Mouse (Mus musculus): ENCODE measurements around the gene Tspan3. TPM values are rescaled to one million over a fixed set of nuclear protein-coding genes. Genes with fewer than 3 reads are reported as not detected.

Gene Tspan3
- 241 and 311 TPM in 2 replicates for polyA plus RNA-seq (2012; rRNA removed)

DNA sequence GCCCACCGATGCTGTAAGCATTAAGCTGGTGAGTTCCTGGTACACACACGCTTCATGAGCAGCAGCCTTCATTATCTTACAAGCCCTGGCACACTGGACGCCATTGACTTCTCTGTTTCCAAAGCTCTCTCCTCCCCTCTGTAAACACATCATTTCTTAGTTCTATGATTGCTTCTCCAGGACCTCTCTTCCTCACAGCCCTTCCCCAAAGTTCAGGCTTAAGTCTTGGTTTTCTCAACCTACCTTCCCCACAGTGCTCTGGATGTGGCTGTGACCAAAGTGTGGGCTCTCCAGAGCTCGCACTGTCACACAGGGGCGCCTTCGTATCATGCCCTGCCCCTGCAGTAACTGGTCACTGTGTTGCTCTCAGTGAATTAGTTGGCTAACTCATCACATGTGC, at the start of gene Tspan3:
TSS of gene Tspan3 (minus strand) at position 101 of the 400 bp plus-strand sequence.

DNA sequence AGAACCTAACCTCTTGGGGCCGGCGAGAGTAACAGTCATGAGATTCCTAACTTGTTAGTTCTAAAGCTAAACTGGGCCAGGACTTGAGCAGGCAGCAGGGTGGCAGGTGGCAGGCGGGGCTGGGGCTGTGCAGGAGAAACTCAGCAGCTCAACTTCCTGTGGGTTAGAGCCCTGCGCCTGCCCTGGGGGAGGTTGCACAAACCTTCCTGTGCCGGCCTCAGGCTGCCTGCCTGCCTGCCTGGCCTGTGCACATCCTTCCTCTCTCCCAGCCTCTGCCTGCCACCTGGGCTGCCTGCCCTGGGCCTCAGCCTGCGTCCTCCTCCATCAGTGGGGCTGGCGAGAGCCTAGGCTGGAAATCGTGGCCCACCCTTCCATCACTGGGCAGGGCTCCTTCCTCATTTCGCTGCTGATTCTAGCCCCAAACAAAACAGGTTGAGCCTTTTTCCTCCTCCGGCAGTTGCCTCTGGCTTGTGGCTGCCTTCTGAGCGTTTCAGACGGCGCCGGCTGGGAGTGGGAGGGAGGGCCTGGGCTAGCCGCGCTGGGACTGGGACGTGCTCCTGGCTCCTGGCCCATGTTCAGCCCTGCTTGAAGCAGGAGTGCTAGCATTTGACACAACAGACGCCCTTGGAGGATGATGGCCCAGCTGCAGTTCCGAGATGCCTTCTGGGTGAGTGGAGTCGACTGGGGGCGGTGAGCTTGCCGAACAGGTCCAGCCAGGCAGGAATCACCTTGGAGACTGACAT, 75.3 kb downstream of the Tspan3 start, which contains the start of gene Pstpip1:
TSS of gene Pstpip1 (plus strand) at position 185 of the 743 bp plus-strand sequence.

Other genes starting within 250 kb of the Tspan3 start
- gene Scaper, start 227.4 kb downstream of the Tspan3 start, polyA plus RNA-seq (2012; rRNA removed) = 7.4 and 8.7 TPM in 2 replicates
- not detected in 2 replicates for gene 4930563M21Rik, start 154.9 kb downstream of the Tspan3 start, polyA plus RNA-seq (2012; rRNA removed)
- 169 and 179 TPM in 2 replicates for gene Rcn2, start 123.6 kb downstream of the Tspan3 start, polyA plus RNA-seq (2012; rRNA removed)
- 1.2 and 1.7 TPM in 2 replicates for gene Pstpip1, start 75.5 kb downstream of the Tspan3 start, polyA plus RNA-seq (2012; rRNA removed)